Mouse (Mus musculus): ENCODE measurements around the gene Hhipl2.
"Not testable (repeated sequence)": the region's sequence is repeated elsewhere in the genome, so short reads cannot be mapped to it uniquely, and the experiment has no call there.

Gene Hhipl2

DNA sequence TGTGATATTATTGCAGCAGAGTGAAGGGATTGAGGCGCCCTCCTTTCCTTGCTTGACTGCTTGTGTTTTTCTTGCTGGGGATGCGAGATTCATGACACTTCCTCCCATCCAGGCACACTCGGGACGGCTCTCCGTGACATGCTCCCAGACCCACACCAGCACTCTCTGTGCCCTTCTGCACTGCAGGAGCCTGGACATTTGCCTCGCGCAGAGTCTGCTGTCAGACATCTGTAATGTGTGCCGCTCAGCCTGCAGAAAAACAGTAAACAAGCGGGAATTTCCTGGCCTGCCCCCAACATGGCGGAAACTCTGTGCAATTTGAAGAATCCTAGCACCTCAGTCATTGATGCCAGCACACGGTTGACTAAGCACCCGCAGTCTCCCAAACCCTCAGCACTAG is at the start of gene Hhipl2:
Gene Hhipl2, plus strand, starts transcription at position 343 of the 400 bp plus-strand sequence.
- DNase-seq, result peak; percentile 15

DNA sequence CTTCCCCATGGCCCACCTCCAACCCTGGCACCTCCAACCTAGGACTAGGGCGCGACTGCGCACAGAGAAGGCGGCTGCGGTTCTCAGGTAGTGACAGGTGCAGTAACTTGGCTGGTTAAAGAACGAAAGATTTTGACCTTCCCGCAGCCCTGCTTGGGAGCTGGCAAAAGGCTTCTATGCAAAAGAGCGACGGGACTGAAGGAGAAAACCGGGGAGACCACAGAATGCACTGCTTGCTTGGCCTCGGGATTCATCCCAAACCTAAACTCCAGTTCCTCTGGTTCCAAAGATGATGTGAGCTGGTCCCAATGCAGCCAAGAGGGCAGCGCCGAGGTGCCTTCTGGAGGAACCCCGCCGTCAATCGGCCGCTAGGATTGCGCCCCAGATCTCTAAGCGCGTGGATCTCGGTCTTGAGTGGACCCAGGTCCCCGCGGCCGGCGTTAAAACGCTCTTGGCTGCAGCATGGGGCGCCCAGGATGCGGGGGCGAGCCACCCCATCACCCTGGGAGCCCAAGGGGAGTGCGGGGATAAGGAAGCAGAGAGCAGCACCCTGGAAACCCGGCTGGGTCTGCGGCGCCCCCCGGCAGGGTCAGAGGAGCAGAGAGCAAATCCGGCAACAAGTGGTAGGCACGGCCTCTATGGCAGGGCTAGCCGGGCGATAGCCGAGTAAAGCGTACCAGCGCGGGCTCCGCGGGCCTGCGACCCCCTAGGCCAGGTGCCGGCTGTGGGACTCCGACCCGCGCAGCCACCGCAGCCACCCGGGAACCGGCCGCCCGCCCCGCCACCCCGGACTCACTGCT is 49.2 kb upstream of the Hhipl2 start:
- peak; percentile 24 for DNase-seq

- DNase-seq, result peak; percentile 96
These were observed 48.5 kb upstream of the Hhipl2 start, which contains the start of gene Mia3 for GRCm38 (mm10) chr1:183369427-183370014. Mia3 (minus strand) TSS chr1:183369553.

- DNase-seq, result no peak
These were observed 43.3 kb upstream of the Hhipl2 start for GRCm38 (mm10) chr1:183374728-183375127.

- DNase-seq, result no peak
These were observed 41.0 kb upstream of the Hhipl2 start for GRCm38 (mm10) chr1:183377045-183377444.

- DNase-seq, result peak; percentile 47
These were observed 39.6 kb upstream of the Hhipl2 start for GRCm38 (mm10) chr1:183378321-183378941.

DNA sequence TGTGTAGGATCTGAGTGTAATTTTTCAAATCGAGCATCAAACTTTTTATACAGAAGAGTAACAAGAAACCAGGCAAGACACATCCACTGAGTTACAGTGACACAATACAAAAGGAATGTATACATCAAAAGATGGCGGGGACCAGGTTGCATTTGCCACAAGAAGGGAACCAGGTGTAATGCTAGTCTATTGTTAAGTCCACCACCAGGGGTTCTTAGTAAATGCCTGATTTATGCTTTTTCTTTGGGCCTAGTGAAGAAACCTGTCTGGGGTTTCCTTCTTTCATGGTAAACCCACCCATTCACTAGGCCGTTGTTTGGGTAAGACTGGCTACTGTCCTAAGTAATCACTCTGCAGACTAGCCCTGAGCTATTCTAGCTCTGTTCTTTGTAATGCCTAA is 38.6 kb upstream of the Hhipl2 start:
- not testable (repeated sequence) for DNase-seq

GRCm38 (mm10) chr1:183381816-183382215 is 36.2 kb upstream of the Hhipl2 start:
- DNase-seq, result no peak

- DNase-seq, result no peak
These were observed 35.4 kb upstream of the Hhipl2 start for GRCm38 (mm10) chr1:183382621-183383020.

GRCm38 (mm10) chr1:183387421-183387820 is 30.6 kb upstream of the Hhipl2 start:
- DNase-seq, result not testable (repeated sequence)

GRCm38 (mm10) chr1:183388426-183389406 is 29.3 kb upstream of the Hhipl2 start, which contains the start of gene Taf1a:
Taf1a (plus strand) TSS chr1:183388981.
- DNase-seq, result peak; percentile 93

DNA sequence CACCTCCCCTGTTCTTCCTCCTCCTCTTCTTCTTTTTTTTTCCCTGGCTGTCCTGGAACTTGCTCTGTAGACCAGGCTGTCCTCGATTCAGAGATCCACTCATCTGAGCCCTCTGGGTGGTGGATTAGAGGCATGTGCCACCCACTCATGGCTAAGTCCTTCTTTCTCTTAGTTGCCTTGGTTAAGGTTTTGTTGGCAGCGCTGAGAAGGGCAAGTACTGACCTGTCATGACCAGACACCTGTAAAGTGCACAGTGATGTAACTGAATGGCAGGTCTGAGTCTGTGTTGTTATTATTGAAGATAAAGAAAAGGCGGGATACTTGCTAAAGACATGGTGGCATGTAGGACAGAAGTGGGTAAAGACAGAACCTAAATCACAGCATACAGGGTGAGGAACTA is 14.6 kb upstream of the Hhipl2 start:
- DNase-seq, result no peak

GRCm38 (mm10) chr1:183414081-183414727 is 3.8 kb upstream of the Hhipl2 start:
- no peak for DNase-seq

DNA sequence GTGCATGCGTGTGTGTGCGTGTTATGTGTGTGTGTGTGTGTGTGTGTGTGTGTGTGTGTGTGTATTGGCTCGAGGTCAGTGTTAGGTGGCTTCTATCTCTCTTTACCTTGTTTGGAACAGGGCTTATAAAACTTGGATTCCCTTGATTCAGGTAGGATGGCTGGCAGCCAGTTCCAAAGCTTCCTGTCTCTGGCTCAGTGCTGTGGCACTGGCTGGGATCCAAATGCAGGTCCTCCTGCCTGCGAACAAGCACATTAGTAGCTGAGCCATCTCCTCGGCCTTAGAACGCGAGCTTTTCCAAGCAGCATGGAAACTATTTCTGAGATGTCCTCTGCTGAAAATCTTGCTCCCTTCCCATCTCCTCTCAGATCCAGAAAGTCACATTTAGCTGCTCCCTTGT is 1.7 kb downstream of the Hhipl2 start:
- no peak for DNase-seq

DNA sequence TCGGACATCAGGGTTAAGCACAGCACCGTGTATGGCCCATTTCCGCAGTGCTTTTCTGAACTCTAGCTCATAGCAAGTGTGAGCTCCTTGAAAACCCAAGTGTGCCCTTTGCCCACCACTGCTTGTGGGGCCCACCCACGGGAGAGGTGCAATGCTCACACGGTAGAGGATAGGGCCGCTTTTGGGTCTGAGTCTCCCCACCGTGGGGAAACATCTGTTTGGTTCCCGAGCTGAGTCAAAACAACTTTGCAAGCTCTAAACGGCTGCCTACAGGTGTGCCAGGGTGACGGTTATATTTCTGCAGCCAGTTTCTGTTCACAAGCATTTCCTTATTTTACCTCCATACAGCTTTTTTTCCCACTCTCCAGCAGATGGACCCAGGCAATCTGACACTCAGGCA is 2.3 kb downstream of the Hhipl2 start:
- DNase-seq, result no peak

- DNase-seq, result no peak
These were observed 6.1 kb downstream of the Hhipl2 start for GRCm38 (mm10) chr1:183424100-183424499.

- no peak for DNase-seq
These were observed 16.9 kb downstream of the Hhipl2 start for GRCm38 (mm10) chr1:183434918-183435317.

DNA sequence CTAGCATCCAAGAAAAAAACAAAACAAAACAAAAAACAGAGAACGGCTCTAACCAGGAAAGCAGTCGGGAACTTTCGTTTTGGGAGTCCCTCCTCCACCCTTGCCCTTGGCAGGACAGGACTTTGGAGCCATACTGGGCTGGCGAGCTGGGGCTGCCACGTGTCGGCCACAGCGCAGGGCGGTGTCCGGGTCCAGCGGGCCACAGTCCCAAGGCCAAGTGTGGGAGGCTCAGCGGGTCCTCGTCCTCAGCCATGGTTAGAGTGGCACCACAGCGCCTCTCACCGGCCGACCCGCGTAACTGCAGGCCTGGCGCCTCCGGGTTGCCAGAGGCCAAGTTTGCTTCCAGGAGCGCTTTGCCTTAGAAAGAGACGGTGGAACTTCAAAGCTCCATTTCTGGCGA is 21.0 kb downstream of the Hhipl2 start:
- DNase-seq, result peak; percentile 90

DNA sequence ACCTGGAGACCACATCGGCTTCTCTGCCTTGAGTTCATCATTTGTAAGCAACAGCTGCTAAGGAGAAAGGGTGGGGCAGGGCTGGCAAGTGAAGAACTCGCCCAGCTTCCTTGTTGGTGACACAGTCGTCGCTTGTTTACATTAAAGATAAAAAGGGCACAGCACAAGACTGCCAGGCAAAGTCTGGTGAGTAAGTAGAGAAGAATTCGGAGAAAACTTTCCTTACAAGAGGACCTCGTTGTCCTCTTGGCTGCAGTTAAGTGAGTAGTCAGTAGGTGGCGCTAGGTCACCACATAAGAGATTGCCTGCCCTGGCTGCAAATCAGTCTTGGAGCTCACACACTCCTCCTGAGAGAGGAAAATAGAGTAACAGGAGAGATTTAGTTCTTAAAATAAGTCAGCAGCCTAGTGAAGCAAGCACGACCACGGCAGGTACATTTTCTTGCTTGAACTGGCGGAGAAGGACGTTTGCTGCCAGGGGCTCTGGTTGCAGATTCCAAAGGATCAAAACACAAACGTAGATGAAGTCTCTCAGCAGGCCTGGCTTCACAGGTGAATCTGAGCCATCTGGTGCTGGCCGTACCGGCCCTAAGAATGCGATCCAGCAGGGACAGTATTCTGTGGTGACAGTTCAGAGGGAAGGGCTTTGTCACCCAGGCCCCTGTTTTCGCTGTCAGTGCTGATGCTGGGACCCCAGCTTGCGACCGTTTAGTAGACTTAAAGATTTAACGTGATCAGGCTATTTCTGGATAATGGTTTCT is 24.2 kb downstream of the Hhipl2 start:
- DNase-seq, result peak; percentile 86

DNA sequence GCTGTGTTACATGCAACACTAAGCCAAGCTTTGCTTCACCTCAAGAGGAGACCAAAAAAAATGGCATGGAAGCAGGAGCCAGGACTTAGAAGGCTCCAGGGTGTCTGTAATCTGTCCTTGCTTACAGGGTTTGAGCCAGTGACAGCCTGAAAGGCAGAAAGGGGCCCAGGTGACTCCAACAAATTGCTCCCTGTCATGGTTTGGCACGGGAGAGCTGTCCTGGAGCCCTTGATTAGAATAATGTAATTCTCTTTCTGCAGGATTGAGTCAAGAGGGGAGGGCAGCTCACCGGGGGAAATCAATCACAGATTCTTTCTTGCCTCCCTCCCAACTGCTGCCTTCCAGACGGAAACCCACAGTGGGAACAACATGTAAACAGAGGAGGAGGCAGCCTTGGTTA is 35.1 kb downstream of the Hhipl2 start:
- DNase-seq, result no peak
